Mouse (Mus musculus) fat pad, adult 2 months (tissue): ENCODE measurements around the gene St3gal6.
"Not testable (repeated sequence)": the region's sequence is repeated elsewhere in the genome, so short reads cannot be mapped to it uniquely, and the experiment has no call there.

Experiments
- DNase-seq: peaks from one replicate; pipeline ENCODE4 v3.0.0-alpha.2; 2011; ENCODE audit warnings: low read depth, low spot score; ENCODE audit errors: extremely low read depth

The St3gal6 gene

DNA sequence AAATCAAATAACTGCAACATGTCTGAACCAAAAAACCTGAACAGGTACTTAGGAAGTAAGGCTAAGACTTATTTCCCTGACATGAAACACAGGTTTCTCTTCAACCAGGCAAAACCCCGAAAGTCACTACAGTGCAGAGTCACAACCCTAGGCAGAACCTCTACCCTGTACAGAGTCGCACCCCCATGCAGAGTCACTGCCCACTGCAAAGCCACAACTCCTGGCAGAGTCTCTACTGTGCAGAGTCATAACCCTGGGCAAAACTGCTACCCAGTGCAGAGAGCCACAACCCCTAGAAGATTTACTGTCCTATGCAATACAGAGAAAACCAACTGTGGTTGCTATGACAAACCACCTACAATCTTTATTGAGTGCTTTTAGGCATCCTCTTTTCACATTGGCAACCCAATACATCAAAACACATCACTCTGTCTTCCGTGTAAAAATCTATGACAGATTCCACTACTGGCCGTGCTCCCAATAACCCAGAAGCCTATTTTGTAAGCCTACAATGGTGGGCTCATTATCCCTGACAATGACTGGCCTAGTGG, 44.1 kb downstream of the St3gal6 start:
- no peak for DNase-seq

- DNase-seq, result no peak
These were observed 47.7 kb downstream of the St3gal6 start for GRCm38 (mm10) chr16:58476363-58476762.

GRCm38 (mm10) chr16:58475544-58476154, 48.4 kb downstream of the St3gal6 start:
- DNase-seq, result no peak

DNA sequence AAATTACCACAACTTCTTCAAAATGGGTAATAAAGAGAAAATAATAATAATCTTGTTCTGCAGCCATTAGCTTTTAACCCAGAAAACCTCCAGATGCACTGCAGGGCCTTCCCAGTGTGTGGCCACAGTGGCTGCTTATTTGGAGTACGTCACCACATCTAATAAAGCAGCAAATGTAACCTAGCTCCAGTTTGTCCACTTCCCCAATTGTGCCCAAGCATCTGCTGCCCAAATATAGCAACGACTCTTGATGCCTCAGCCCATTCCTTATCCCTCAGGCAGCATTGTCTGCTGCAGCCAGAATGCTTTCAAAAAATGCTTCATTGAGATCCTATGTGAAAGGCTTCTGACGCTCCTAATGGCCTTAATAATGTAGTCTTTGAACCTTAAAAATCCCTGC, 49.2 kb downstream of the St3gal6 start:
- no peak for DNase-seq

- no peak for DNase-seq
These were observed 53.2 kb downstream of the St3gal6 start for GRCm38 (mm10) chr16:58470841-58471240.

DNA sequence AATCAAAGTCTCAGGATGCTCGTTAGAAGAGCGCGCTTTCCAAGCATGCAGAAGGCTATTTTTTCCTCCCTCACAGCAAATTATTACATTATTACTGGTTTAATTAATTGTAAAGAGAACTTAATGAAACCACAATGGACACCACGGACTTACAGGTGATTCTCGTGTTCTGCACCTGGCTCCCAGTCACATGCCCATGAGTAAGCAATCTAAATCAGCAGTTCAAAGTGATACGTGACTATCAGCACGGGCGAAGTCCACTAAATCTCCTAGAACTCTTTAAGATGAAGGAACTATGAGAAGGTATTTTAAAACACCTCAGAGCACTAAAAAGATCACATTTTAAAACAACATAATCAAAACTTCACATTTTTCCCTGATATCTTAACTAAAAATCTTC, 54.0 kb downstream of the St3gal6 start:
- DNase-seq, result no peak

GRCm38 (mm10) chr16:58465412-58465811, 58.6 kb downstream of the St3gal6 start:
- no peak for DNase-seq

DNA sequence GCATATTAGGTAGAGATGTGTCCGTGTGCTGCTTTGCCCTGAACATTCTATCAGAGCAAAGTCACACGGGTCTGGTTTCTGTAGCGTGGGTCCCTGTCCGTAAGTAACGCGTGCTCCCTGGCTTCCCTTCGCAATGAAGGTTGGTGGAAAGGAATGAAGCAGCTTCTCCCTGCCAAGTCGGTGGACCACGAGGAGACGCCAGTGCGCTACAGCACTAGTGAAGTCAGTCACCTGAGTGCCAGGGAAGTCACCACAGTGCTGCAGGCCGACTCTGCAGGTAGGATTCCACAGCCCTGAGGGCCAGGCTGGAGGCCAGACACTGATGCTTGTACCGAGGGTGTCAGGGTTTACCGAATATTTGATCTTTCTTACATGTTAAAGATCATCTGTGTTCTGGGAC, 60.0 kb downstream of the St3gal6 start:
- DNase-seq, result no peak

- DNase-seq, result no peak
These were observed 61.5 kb downstream of the St3gal6 start for GRCm38 (mm10) chr16:58462519-58462918.

GRCm38 (mm10) chr16:58461856-58462518, 62.1 kb downstream of the St3gal6 start:
- no peak for DNase-seq

DNA sequence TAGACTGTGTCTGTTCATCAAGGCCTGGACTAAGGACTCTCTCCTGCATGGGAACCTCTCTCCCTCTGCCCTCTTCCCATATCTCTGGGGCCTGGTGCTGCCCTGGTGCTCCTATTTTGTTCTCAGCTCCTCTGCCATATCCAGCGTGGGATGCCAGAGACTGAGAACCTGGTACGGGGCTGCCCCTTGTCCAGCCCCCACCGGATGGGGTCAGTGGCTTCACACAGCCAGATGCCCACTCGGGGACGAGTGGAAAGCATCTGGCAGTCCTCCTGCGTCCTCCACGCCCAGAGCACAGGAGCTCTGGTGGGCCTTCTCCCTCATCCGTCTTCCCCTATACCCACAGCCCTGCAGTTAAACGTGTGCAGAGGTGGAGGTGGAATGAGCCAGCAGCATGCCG, 63.7 kb downstream of the St3gal6 start:
- DNase-seq, result no peak

GRCm38 (mm10) chr16:58459966-58460365, 64.1 kb downstream of the St3gal6 start:
- not testable (repeated sequence) for DNase-seq

DNA sequence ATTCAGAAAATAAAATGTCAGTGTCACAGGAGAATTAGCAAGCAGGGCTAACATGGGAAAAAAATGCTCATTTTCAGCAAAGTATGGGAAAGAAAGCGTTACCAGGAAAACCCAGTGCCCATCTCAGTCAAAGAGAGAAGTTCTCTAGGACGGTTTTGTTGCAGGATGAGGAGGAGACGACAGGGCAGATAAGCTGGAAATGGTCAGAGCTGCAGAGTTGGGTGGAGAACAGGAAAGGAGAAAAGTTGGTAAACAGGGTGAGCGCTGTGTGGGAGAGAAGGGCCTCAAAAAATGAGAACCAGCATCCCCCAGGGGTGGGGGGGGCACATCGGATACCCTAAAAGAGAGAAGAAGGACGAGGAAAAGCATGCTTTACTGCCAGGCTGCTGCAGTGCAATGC, 67.1 kb downstream of the St3gal6 start:
- no peak for DNase-seq

- no peak for DNase-seq
These were observed 67.6 kb downstream of the St3gal6 start for GRCm38 (mm10) chr16:58456445-58456844.

DNA sequence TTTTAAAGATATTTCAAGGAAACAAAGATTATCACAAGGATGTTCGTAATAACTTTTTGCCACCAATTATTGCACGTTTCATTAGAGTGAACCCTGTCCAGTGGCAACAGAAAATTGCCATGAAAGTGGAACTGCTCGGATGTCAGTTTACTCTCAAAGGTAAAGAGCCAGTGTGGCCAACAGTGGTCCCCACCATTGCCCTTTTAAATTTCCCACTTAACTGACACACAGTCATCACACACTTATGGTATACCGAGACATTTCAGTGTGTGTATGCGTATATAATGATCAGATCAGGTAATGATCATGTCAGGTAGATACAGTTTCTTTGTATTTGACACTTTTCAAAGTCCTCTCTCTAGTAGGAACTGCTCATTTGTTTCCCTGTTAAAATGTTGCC, 68.9 kb downstream of the St3gal6 start:
- no peak for DNase-seq

- no peak for DNase-seq
These were observed 69.4 kb downstream of the St3gal6 start for GRCm38 (mm10) chr16:58454617-58455016.

- no peak for DNase-seq
These were observed 70.2 kb downstream of the St3gal6 start for GRCm38 (mm10) chr16:58453820-58454219.

DNA sequence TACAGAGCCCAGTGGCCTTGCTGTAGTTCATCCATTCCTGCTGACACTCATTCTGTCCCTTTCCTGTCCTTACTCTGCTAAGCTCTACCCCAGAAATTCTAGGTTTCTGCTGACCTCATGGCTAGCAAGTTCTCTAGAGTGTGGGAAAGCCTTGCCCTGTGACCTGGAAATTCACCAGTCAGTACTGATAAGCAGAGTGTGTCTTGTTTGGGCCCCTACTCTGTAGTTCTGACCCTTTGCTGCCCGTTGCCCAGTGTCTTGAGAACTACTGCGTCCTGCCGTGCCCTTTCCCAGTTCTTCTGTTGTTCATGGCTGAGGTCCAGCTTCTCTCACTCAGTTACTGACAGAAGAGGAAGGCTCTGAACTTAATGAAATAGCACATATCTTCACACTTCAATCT, 70.9 kb downstream of the St3gal6 start:
- no peak for DNase-seq

GRCm38 (mm10) chr16:58451647-58452046, 72.4 kb downstream of the St3gal6 start:
- no peak for DNase-seq

DNA sequence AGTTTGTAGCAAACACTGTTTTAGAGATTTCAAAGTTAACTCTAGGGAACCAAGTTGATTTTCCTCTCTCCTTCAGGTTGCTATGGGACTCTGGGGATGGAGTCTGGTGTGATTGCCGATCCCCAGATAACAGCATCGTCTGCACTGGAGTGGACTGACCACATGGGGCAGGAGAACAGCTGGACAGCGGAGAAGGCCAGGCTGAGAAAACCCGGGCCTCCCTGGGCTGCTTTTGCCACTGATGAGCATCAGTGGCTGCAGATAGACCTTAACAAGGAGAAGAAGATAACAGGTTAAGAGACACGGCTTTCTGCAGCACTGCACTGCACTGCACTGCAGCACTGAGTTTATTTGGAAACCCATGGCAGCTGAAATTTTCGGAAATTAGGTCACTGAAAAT, 73.4 kb downstream of the St3gal6 start:
- DNase-seq, result no peak

- no peak for DNase-seq
These were observed 75.0 kb downstream of the St3gal6 start for GRCm38 (mm10) chr16:58449073-58449472.
